Mouse (Mus musculus): ENCODE data around the gene A230072I06Rik.

Gene A230072I06Rik

GRCm38 (mm10) chr8:12324561-12324960, 45.9 kb downstream of the A230072I06Rik start:
- DNase-seq (ENCODE audit: low spot score): no peak

- DNase-seq (ENCODE audit: low spot score): peak; percentile 80
Observed at GRCm38 (mm10) chr8:12324991-12325601, 46.5 kb downstream of the A230072I06Rik start.

GRCm38 (mm10) chr8:12327187-12327586, 48.6 kb downstream of the A230072I06Rik start:
- no peak for DNase-seq (ENCODE audit: low spot score)

- peak; percentile 29 for DNase-seq (ENCODE audit: low spot score)
Observed at GRCm38 (mm10) chr8:12327707-12328471, 49.3 kb downstream of the A230072I06Rik start.

GRCm38 (mm10) chr8:12328476-12328875, 49.9 kb downstream of the A230072I06Rik start:
- DNase-seq (ENCODE audit: low spot score): no peak

GRCm38 (mm10) chr8:12330066-12330465, 51.4 kb downstream of the A230072I06Rik start:
- DNase-seq (ENCODE audit: low spot score): peak; percentile 63

Data from embryo, embryonic 10.5 days (tissue).